ENCODE assay signal across 32 mouse cellular contexts in genomic region chr6:97306351-97306750, GRCm38 (mm10). TPM values are rescaled to one million over a fixed set of nuclear protein-coding genes. Genes with fewer than 3 reads are reported as not detected.
DNase-seq lines count a peak whose midpoint lies in the region; ATAC-seq and TF ChIP-seq lines count a peak whose summit lies in the region.
"Had no signal": no experiment of that assay in that cellular context is flagged by ENCODE, and none has a peak within 500 bp of the region (broad histone marks: within the 10 kb centered on the region; RNA-seq: fewer than 3 reads in every experiment).

No protein-coding gene starts in this region.

- WGBS in forebrain, embryonic 10.5 days = 91% methylated on average over 11 of the region's 11 CpGs
- 85% methylated on average over 11 of the region's 11 CpGs for WGBS in forebrain, embryonic 16.5 days
- WGBS in heart, embryonic 13.5 days = 78% methylated on average over 11 of the region's 11 CpGs
- WGBS in limb, embryonic 10.5 days = 94% methylated on average over 11 of the region's 11 CpGs

- H3K36me3 ChIP-seq in forebrain, embryonic 10.5 days (replicated peaks) = peaks cover 69% of the 10 kb centered on the region
- no peaks in the 10 kb centered on the region; the same call in 1 of the 2 replicates for H3K36me3 ChIP-seq in forebrain, embryonic 16.5 days (ENCODE audit: control insufficient read depth, insufficient read depth)
- peaks cover 70% of the 10 kb centered on the region for H3K36me3 ChIP-seq in heart, embryonic 13.5 days
- peaks cover 21% of the 10 kb centered on the region for H3K36me3 ChIP-seq in limb, embryonic 10.5 days

- no peak overlapping the region for H3K4me2 ChIP-seq in forebrain, embryonic 16.5 days (ENCODE audit: low read length)
- H3K4me2 ChIP-seq in heart, embryonic 13.5 days = no peak overlapping the region
- H3K4me2 ChIP-seq: forebrain, embryonic 12.5 days; hindbrain, embryonic 15.5 days; kidney, embryonic 15.5 days; limb, embryonic 15.5 days; liver, embryonic 13.5 days; midbrain, embryonic 15.5 days; neural tube, embryonic 15.5 days had no signal

- H3K9ac ChIP-seq in forebrain, embryonic 16.5 days (replicated peaks; ENCODE audit: low read depth, low read length) = no peak overlapping the region
- no peak overlapping the region for H3K9ac ChIP-seq in heart, embryonic 13.5 days
- H3K9ac ChIP-seq: forebrain, embryonic 12.5 days; hindbrain, embryonic 15.5 days; kidney, embryonic 15.5 days; limb, embryonic 15.5 days; liver, embryonic 13.5 days; midbrain, embryonic 15.5 days; neural tube, embryonic 15.5 days had no signal

- peak overlapping the region; percentile 52 for H3K27ac ChIP-seq in forebrain, embryonic 10.5 days
- H3K27ac ChIP-seq in forebrain, embryonic 16.5 days (ENCODE audit: low read length) = no peak overlapping the region
- H3K27ac ChIP-seq in heart, embryonic 13.5 days (replicated peaks) = 0 out of 2 replicates have a peak overlapping the region, but pooled peaks have one; percentile 7
- peak overlapping the region; percentile 77 for H3K27ac ChIP-seq in layer of hippocampus, adult 2 months
- no peak overlapping the region; the same call in 1 of the 2 replicates for H3K27ac ChIP-seq in limb, embryonic 10.5 days
- H3K27ac ChIP-seq: forebrain, embryonic 12.5 days; hindbrain, embryonic 15.5 days; kidney, embryonic 15.5 days; limb, embryonic 15.5 days; liver, embryonic 13.5 days; macrophage; midbrain, embryonic 10.5 days; midbrain, embryonic 15.5 days; neural tube, embryonic 15.5 days had no signal

- no peak for ATAC-seq in forebrain, embryonic 16.5 days
- ATAC-seq in heart, embryonic 13.5 days (ENCODE audit: extremely low read depth, insufficient number of reproducible peaks, low FRiP score, low TSS enrichment) = no peak
- ATAC-seq: CD4-positive, CD25-positive, alpha-beta regulatory T cell, adult 4 months; lung, postnatal 0 days; midbrain, embryonic 15.5 days had no signal

- H3K4me3 ChIP-seq in forebrain, embryonic 10.5 days = no peak overlapping the region
- H3K4me3 ChIP-seq in forebrain, embryonic 16.5 days (replicated peaks; ENCODE audit: low read length) = no peak overlapping the region
- no peak overlapping the region for H3K4me3 ChIP-seq in heart, embryonic 13.5 days
- H3K4me3 ChIP-seq in layer of hippocampus, adult 2 months = no peak overlapping the region
- H3K4me3 ChIP-seq in limb, embryonic 10.5 days = no peak overlapping the region
- H3K4me3 ChIP-seq: erythroblast, embryonic 14.5 days; forebrain, embryonic 12.5 days; hindbrain, embryonic 15.5 days; kidney, embryonic 15.5 days; limb, embryonic 15.5 days; liver, embryonic 13.5 days; midbrain, embryonic 10.5 days; midbrain, embryonic 15.5 days; neural tube, embryonic 15.5 days had no signal

- H3K27me3 ChIP-seq in forebrain, embryonic 10.5 days (ENCODE audit: poor library complexity, severe bottlenecking) = peaks cover 8% of the 10 kb centered on the region; the same call in 1 of the 2 replicates
- H3K27me3 ChIP-seq in forebrain, embryonic 16.5 days (replicated peaks; ENCODE audit: control insufficient read depth, insufficient read depth, low read length) = no peaks in the 10 kb centered on the region
- no peaks in the 10 kb centered on the region for H3K27me3 ChIP-seq in heart, embryonic 13.5 days (replicated peaks)
- no peaks in the 10 kb centered on the region for H3K27me3 ChIP-seq in limb, embryonic 10.5 days (ENCODE audit: low read depth, poor library complexity, severe bottlenecking)
- H3K27me3 ChIP-seq: hindbrain, embryonic 15.5 days; kidney, embryonic 15.5 days; limb, embryonic 15.5 days; liver, embryonic 13.5 days; midbrain, embryonic 15.5 days; neural tube, embryonic 15.5 days had no signal

- no peak for DNase-seq in forebrain, embryonic 10.5 days (ENCODE audit: extremely low spot score, low spot score)
- no peak for DNase-seq in heart, adult 9 months (ENCODE audit: low spot score in 2 of 2)
- DNase-seq in layer of hippocampus, adult 2 months (ENCODE audit: low spot score in 2 of 2) = no peak
- DNase-seq in layer of hippocampus, adult 9-11 months = no peak
- no peak for DNase-seq in limb, embryonic 10.5 days (ENCODE audit: low spot score)
- DNase-seq: cerebellum, adult 9-10 months; gastrocnemius, postnatal 14 days; kidney, adult 11 months; layer of hippocampus, postnatal 36 days; left cerebral cortex, postnatal 4 days; liver, embryonic 13.5 days; lung, adult 18-20 months; retina, postnatal 1 day; right cerebral cortex, postnatal 14 days; thymus, postnatal 14 days had no signal

- no peak for TF ChIP-seq CTCF in layer of hippocampus, adult 2 months (conservative IDR thresholded peaks at IDR 0.05)

- peaks cover 40% of the 10 kb centered on the region for H3K4me1 ChIP-seq in forebrain, embryonic 10.5 days
- H3K4me1 ChIP-seq in forebrain, embryonic 16.5 days (replicated peaks; ENCODE audit: control insufficient read depth, insufficient read depth, low read length) = peaks cover 13% of the 10 kb centered on the region
- peaks cover 32% of the 10 kb centered on the region for H3K4me1 ChIP-seq in heart, embryonic 13.5 days
- peaks cover 17% of the 10 kb centered on the region for H3K4me1 ChIP-seq in limb, embryonic 10.5 days

- H3K9me3 ChIP-seq in forebrain, embryonic 10.5 days = no peaks in the 10 kb centered on the region
- no peaks in the 10 kb centered on the region for H3K9me3 ChIP-seq in forebrain, embryonic 16.5 days (ENCODE audit: control insufficient read depth, low read length)
- H3K9me3 ChIP-seq in heart, embryonic 13.5 days = no peaks in the 10 kb centered on the region
- no peaks in the 10 kb centered on the region for H3K9me3 ChIP-seq in limb, embryonic 10.5 days (replicated peaks)
- H3K9me3 ChIP-seq: forebrain, embryonic 12.5 days; hindbrain, embryonic 15.5 days; kidney, embryonic 15.5 days; limb, embryonic 15.5 days; liver, embryonic 13.5 days; midbrain, embryonic 10.5 days; midbrain, embryonic 15.5 days; neural tube, embryonic 15.5 days had no signal

RNA-seq across cellular contexts. Expression of gene Lmod3, which starts 53.8 kb away (rescaled TPM):
- polyA plus RNA-seq in forebrain, embryonic 10.5 days (2016; fragmentation: Nextera tagmentation; extraction: Ambion mirVana) = not detected in 2 replicates
- polyA plus RNA-seq in forebrain, embryonic 16.5 days (2015; fragmentation: Nextera tagmentation; extraction: Ambion mirVana) = not detected in 2 replicates
- 14.3 and 16.7 TPM in 2 replicates for polyA plus RNA-seq in heart, embryonic 13.5 days (2015; fragmentation: Nextera tagmentation; extraction: Ambion mirVana)
- not detected for total RNA-seq in layer of hippocampus, adult 2 months (2021)
- polyA plus RNA-seq in limb, embryonic 10.5 days (2016; fragmentation: Nextera tagmentation; extraction: Ambion mirVana) = 0.13 TPM in 1 of 2 replicates, not detected in the other
- total RNA-seq: common myeloid progenitor, adult 5-6 weeks; hematopoietic stem cell, adult 5-6 weeks; layer of hippocampus, postnatal 36 days had no signal
- polyA plus RNA-seq: erythroblast, embryonic 14.5 days; hindbrain, embryonic 15.5 days; macrophage; midbrain, embryonic 10.5 days; midbrain, embryonic 15.5 days; small intestine, adult 2 months; stomach, embryonic 14.5 days had no signal

Comparison
In these comparisons a context has a peak if more than half of its experiments do, and no peak if none do; other contexts are left out.
1. H3K27ac ChIP-seq: peak in forebrain, embryonic 10.5 days (single experiment), heart, embryonic 13.5 days (single experiment) and layer of hippocampus, adult 2 months (single experiment); none in forebrain, embryonic 16.5 days (single experiment) and limb, embryonic 10.5 days (single experiment).
2. RNA of gene Lmod3, which starts 53.8 kb away (polyA plus RNA-seq): 14.3 to 16.7 TPM in heart, embryonic 13.5 days; 0.13 TPM in limb, embryonic 10.5 days, not detected in forebrain, embryonic 16.5 days and not detected in forebrain, embryonic 10.5 days; every median in the first group is over 10 times any median in the second.